Comparison of ENCODE assay signal across 8 mouse cellular contexts in the genomic region with DNA sequence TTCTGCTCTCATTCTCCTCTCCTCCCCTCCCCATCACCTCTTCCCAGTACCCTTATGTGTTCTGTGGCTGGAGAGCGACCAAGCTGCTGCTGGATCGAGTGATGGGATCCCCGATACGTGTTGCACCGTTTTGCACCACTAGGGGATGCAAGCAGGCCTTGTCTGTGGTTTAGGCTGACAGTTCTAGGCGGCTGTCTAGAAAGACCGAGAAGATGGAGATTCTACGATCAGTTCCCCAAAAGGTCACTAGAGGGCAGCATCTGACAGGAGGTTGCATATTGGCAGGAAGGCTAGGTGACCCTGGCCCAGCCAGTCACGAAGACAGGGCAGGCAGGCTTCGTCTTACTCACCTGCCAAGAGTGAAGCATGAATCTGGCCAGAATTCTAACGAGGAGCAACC. TPM values are rescaled to one million over a fixed set of nuclear protein-coding genes. Genes with fewer than 3 reads are reported as not detected.
DNase-seq lines count a peak whose midpoint lies in the region; ATAC-seq and TF ChIP-seq lines count a peak whose summit lies in the region.

No protein-coding gene starts in this region.

- H3K9me3 ChIP-seq in erythroblast, embryonic 14.5 days (ENCODE audit: control insufficient read depth, low read length), result peaks cover 16% of the 10 kb centered on the region
- H3K9me3 ChIP-seq in heart, embryonic 11.5 days (replicated peaks; ENCODE audit: control insufficient read depth, low read length), result no peaks in the 10 kb centered on the region
- no peaks in the 10 kb centered on the region for H3K9me3 ChIP-seq in kidney, embryonic 16.5 days (ENCODE audit: low read length)

- DNase-seq in A20 (ENCODE audit: low read depth, low spot score), result peak; percentile 99
- peak; percentile 95 for DNase-seq in liver, adult 2 months (ENCODE audit: extremely low read depth, low read depth, low spot score)
- peak; percentile 99 for DNase-seq in splenic B cell, adult 2 months (ENCODE audit: low read depth, low spot score)

- H3K9ac ChIP-seq in heart, embryonic 11.5 days (ENCODE audit: low read depth, low read length), result no peak overlapping the region
- no peak overlapping the region for H3K9ac ChIP-seq in kidney, embryonic 16.5 days (replicated peaks; ENCODE audit: low read length)
- H3K9ac ChIP-seq in liver, adult 2 months (ENCODE audit: low read depth, low read length), result no peak overlapping the region

- TF ChIP-seq POLR2A in bone marrow macrophage, adult 2 months (IDR thresholded peaks at IDR 0.05; ENCODE audit: borderline replicate concordance, low read depth, low read length), result no peak
- no peak for TF ChIP-seq POLR2A in liver, adult 2 months (IDR thresholded peaks at IDR 0.05; ENCODE audit: extremely low read depth, insufficient read depth, low read length)
- no peak for TF ChIP-seq POLR2A in myocyte (IDR thresholded peaks at IDR 0.05; ENCODE audit: insufficient read length, low read depth)

- H3K4me2 ChIP-seq in heart, embryonic 11.5 days, result no peak overlapping the region
- H3K4me2 ChIP-seq in kidney, embryonic 16.5 days (replicated peaks; ENCODE audit: low read depth, low read length), result no peak overlapping the region
- peak overlapping the region; percentile 35 for H3K4me2 ChIP-seq in myocyte (ENCODE audit: low read depth)

- peaks cover 27% of the 10 kb centered on the region for H3K36me3 ChIP-seq in erythroblast, embryonic 14.5 days (ENCODE audit: control insufficient read depth)
- no peaks in the 10 kb centered on the region for H3K36me3 ChIP-seq in heart, embryonic 11.5 days (ENCODE audit: control insufficient read depth, insufficient read depth, low read length)
- no peaks in the 10 kb centered on the region for H3K36me3 ChIP-seq in kidney, embryonic 16.5 days (ENCODE audit: insufficient read depth, low read length)
- H3K36me3 ChIP-seq in liver, adult 2 months (ENCODE audit: control insufficient read depth, insufficient read depth, low read length), result no peaks in the 10 kb centered on the region
- H3K36me3 ChIP-seq in myocyte (ENCODE audit: control insufficient read depth, insufficient read depth), result no peaks in the 10 kb centered on the region
- no peaks in the 10 kb centered on the region for H3K36me3 ChIP-seq in splenic B cell, adult 2 months (ENCODE audit: control insufficient read depth, insufficient read depth, low read length, poor library complexity, severe bottlenecking)

- H3K4me1 ChIP-seq in bone marrow macrophage, adult 2 months (ENCODE audit: control insufficient read depth, insufficient read depth, low read length), result peaks cover 24% of the 10 kb centered on the region
- H3K4me1 ChIP-seq in erythroblast, embryonic 14.5 days (ENCODE audit: control insufficient read depth), result peaks cover 83% of the 10 kb centered on the region
- H3K4me1 ChIP-seq in heart, embryonic 11.5 days (ENCODE audit: control insufficient read depth, insufficient read depth, low read length), result peaks cover 3% of the 10 kb centered on the region; the same call in 1 of the 2 replicates
- H3K4me1 ChIP-seq in kidney, embryonic 16.5 days (ENCODE audit: insufficient read depth, low read length), result peaks cover 8% of the 10 kb centered on the region
- peaks cover 7% of the 10 kb centered on the region for H3K4me1 ChIP-seq in liver, adult 2 months (ENCODE audit: control insufficient read depth, insufficient read depth, low read length)

- H3K27ac ChIP-seq in bone marrow macrophage, adult 2 months (ENCODE audit: insufficient read depth, low read depth, low read length), result no peak overlapping the region
- no peak overlapping the region for H3K27ac ChIP-seq in heart, embryonic 11.5 days (ENCODE audit: low read depth, low read length)
- no peak overlapping the region for H3K27ac ChIP-seq in kidney, embryonic 16.5 days (ENCODE audit: low read length)
- H3K27ac ChIP-seq in liver, adult 2 months (replicated peaks; ENCODE audit: insufficient read depth, low read depth, low read length), result no peak overlapping the region

- H3K79me2 ChIP-seq in liver, adult 2 months (ENCODE audit: control insufficient read depth, insufficient read depth, low read length), result peaks cover 20% of the 10 kb centered on the region; the same call in 1 of the 2 replicates
- H3K79me2 ChIP-seq in myocyte (ENCODE audit: control insufficient read depth, insufficient read depth), result peaks cover 50% of the 10 kb centered on the region

- peak; percentile 44; the same call in 1 of the 2 replicates for ATAC-seq in heart, embryonic 11.5 days (replicated peaks; ENCODE audit: insufficient number of reproducible peaks, low FRiP score, low TSS enrichment)
- ATAC-seq in kidney, embryonic 16.5 days (ENCODE audit: low FRiP score, low TSS enrichment), result peak; percentile 80

- H3K27me3 ChIP-seq in erythroblast, embryonic 14.5 days (ENCODE audit: control insufficient read depth), result no peaks in the 10 kb centered on the region
- no peaks in the 10 kb centered on the region for H3K27me3 ChIP-seq in heart, embryonic 11.5 days (ENCODE audit: control insufficient read depth, insufficient read depth, low read length)
- no peaks in the 10 kb centered on the region for H3K27me3 ChIP-seq in kidney, embryonic 16.5 days (ENCODE audit: insufficient read depth, low read length)
- H3K27me3 ChIP-seq in liver, adult 2 months (ENCODE audit: control insufficient read depth, insufficient read depth, low read length), result no peaks in the 10 kb centered on the region
- no peaks in the 10 kb centered on the region for H3K27me3 ChIP-seq in myocyte (ENCODE audit: control insufficient read depth, insufficient read depth, insufficient read length)
- H3K27me3 ChIP-seq in splenic B cell, adult 2 months (ENCODE audit: control insufficient read depth, insufficient read depth, low read length, poor library complexity, severe bottlenecking), result no peaks in the 10 kb centered on the region

- no peak overlapping the region for H3K4me3 ChIP-seq in bone marrow macrophage, adult 2 months (ENCODE audit: insufficient read depth, low read length)
- H3K4me3 ChIP-seq in erythroblast, embryonic 14.5 days (replicated peaks), result peak overlapping the region; percentile 69
- H3K4me3 ChIP-seq in heart, embryonic 11.5 days (ENCODE audit: low read depth, low read length), result no peak overlapping the region
- no peak overlapping the region for H3K4me3 ChIP-seq in kidney, embryonic 16.5 days (ENCODE audit: low read length)
- H3K4me3 ChIP-seq in liver, adult 2 months (ENCODE audit: insufficient read depth, low read depth, low read length), result no peak overlapping the region
- no peak overlapping the region for H3K4me3 ChIP-seq in myocyte

- WGBS in heart, embryonic 11.5 days (ENCODE audit: insufficient replicate concordance), result 6% methylated on average over 11 of the region's 11 CpGs
- 0% methylated on average over 11 of the region's 11 CpGs for WGBS in kidney, embryonic 16.5 days
- WGBS in liver, adult 2 months, result under 1% methylated on average over 11 of the region's 11 CpGs

- no peak overlapping the region for H3ac ChIP-seq in myocyte (ENCODE audit: control insufficient read depth, insufficient read length)

- peak; percentile 86 for TF ChIP-seq CTCF in bone marrow macrophage, adult 2 months (IDR thresholded peaks at IDR 0.05; ENCODE audit: low read depth, low read length)
- peak; percentile 88 for TF ChIP-seq CTCF in liver, adult 2 months (IDR thresholded peaks at IDR 0.05; ENCODE audit: low read depth, low read length)

RNA-seq across cellular contexts. Expression of a gene that starts 16.9 kb away (rescaled TPM):
- 15.6 and 19.5 TPM in 2 replicates for polyA plus RNA-seq in bone marrow macrophage, adult 2 months (2012; ENCODE audit: insufficient read depth, insufficient read length, missing spikeins)
- polyA plus RNA-seq in erythroblast, embryonic 14.5 days (2012), result 0.18 and 0.30 TPM in 2 replicates
- polyA plus RNA-seq in heart, embryonic 11.5 days (2014; fragmentation: Nextera tagmentation; extraction: Ambion mirVana), result 17.4 TPM in 2 replicates
- polyA plus RNA-seq in kidney, embryonic 16.5 days (2015; fragmentation: Nextera tagmentation; extraction: Ambion mirVana), result 46.6 and 47.9 TPM in 2 replicates
- 1.8 and 2.9 TPM in 2 replicates for total RNA-seq in liver, adult 2 months (2014; rRNA removed)
- polyA plus RNA-seq in liver, adult 2 months (2012; rRNA removed), result 5.0 and 8.3 TPM in 2 replicates
- polyA plus RNA-seq in myocyte (2012; fragmentation: generic; extraction: Trizol), result 14.1 TPM

RNA-seq across cellular contexts. Expression of a gene that starts 17.3 kb away (rescaled TPM):
- polyA plus RNA-seq in bone marrow macrophage, adult 2 months (2012; ENCODE audit: insufficient read depth, insufficient read length, missing spikeins), result 27.7 and 28.1 TPM in 2 replicates
- 1.5 and 1.9 TPM in 2 replicates for polyA plus RNA-seq in erythroblast, embryonic 14.5 days (2012)
- polyA plus RNA-seq in heart, embryonic 11.5 days (2014; fragmentation: Nextera tagmentation; extraction: Ambion mirVana), result 26.1 and 29.1 TPM in 2 replicates
- polyA plus RNA-seq in kidney, embryonic 16.5 days (2015; fragmentation: Nextera tagmentation; extraction: Ambion mirVana), result 55.7 and 57.8 TPM in 2 replicates
- total RNA-seq in liver, adult 2 months (2014; rRNA removed), result 8.8 and 9.3 TPM in 2 replicates
- 8.4 and 8.9 TPM in 2 replicates for polyA plus RNA-seq in liver, adult 2 months (2012; rRNA removed)
- polyA plus RNA-seq in myocyte (2012; fragmentation: generic; extraction: Trizol), result 64.1 TPM

RNA-seq across cellular contexts. Expression of a gene that starts 23.4 kb away (rescaled TPM):
- 52.2 and 56.0 TPM in 2 replicates for polyA plus RNA-seq in bone marrow macrophage, adult 2 months (2012; ENCODE audit: insufficient read depth, insufficient read length, missing spikeins)
- 0.91 and 0.98 TPM in 2 replicates for polyA plus RNA-seq in erythroblast, embryonic 14.5 days (2012)
- polyA plus RNA-seq in heart, embryonic 11.5 days (2014; fragmentation: Nextera tagmentation; extraction: Ambion mirVana), result 2.9 and 3.1 TPM in 2 replicates
- polyA plus RNA-seq in kidney, embryonic 16.5 days (2015; fragmentation: Nextera tagmentation; extraction: Ambion mirVana), result 2.2 and 3.1 TPM in 2 replicates
- 4.9 and 5.3 TPM in 2 replicates for total RNA-seq in liver, adult 2 months (2014; rRNA removed)
- 1.9 and 2.1 TPM in 2 replicates for polyA plus RNA-seq in liver, adult 2 months (2012; rRNA removed)
- polyA plus RNA-seq in myocyte (2012; fragmentation: generic; extraction: Trizol), result 0.47 TPM

RNA-seq across cellular contexts. Expression of a gene that starts 27.4 kb away (rescaled TPM):
- 96.1 and 104 TPM in 2 replicates for polyA plus RNA-seq in bone marrow macrophage, adult 2 months (2012; ENCODE audit: insufficient read depth, insufficient read length, missing spikeins)
- polyA plus RNA-seq in erythroblast, embryonic 14.5 days (2012), result 14.0 and 24.6 TPM in 2 replicates
- polyA plus RNA-seq in heart, embryonic 11.5 days (2014; fragmentation: Nextera tagmentation; extraction: Ambion mirVana), result 74.2 and 91.7 TPM in 2 replicates
- 80.7 and 95.8 TPM in 2 replicates for polyA plus RNA-seq in kidney, embryonic 16.5 days (2015; fragmentation: Nextera tagmentation; extraction: Ambion mirVana)
- total RNA-seq in liver, adult 2 months (2014; rRNA removed), result 24.1 and 24.6 TPM in 2 replicates
- 41.1 and 43.2 TPM in 2 replicates for polyA plus RNA-seq in liver, adult 2 months (2012; rRNA removed)
- 90.1 TPM for polyA plus RNA-seq in myocyte (2012; fragmentation: generic; extraction: Trizol)

RNA-seq across cellular contexts. Expression of a gene that starts 35.7 kb away (rescaled TPM):
- polyA plus RNA-seq in bone marrow macrophage, adult 2 months (2012; ENCODE audit: insufficient read depth, insufficient read length, missing spikeins), result 351 and 364 TPM in 2 replicates
- 3.7 and 5.0 TPM in 2 replicates for polyA plus RNA-seq in erythroblast, embryonic 14.5 days (2012)
- 2.0 and 3.1 TPM in 2 replicates for polyA plus RNA-seq in heart, embryonic 11.5 days (2014; fragmentation: Nextera tagmentation; extraction: Ambion mirVana)
- polyA plus RNA-seq in kidney, embryonic 16.5 days (2015; fragmentation: Nextera tagmentation; extraction: Ambion mirVana), result 4.5 and 5.9 TPM in 2 replicates
- total RNA-seq in liver, adult 2 months (2014; rRNA removed), result 291 and 323 TPM in 2 replicates
- polyA plus RNA-seq in liver, adult 2 months (2012; rRNA removed), result 423 and 492 TPM in 2 replicates
- 13.6 TPM for polyA plus RNA-seq in myocyte (2012; fragmentation: generic; extraction: Trizol)

Comparison
In these comparisons a context has a peak if more than half of its experiments do, and no peak if none do; other contexts are left out.
1. RNA of a gene that starts 23.4 kb away (polyA plus RNA-seq): 52.2 to 56.0 TPM in bone marrow macrophage, adult 2 months; 2.9 to 3.1 TPM in heart, embryonic 11.5 days, 2.2 to 3.1 TPM in kidney, embryonic 16.5 days, 1.9 to 2.1 TPM in liver, adult 2 months, 0.91 to 0.98 TPM in erythroblast, embryonic 14.5 days and 0.47 TPM in myocyte (single experiment); every median in the first group is over 10 times any median in the second.
2. Peak in every context shown above with its lines, with median percentiles within 50 percentile points of each other: DNase-seq.